Mouse (Mus musculus): ENCODE measurements around the gene Snx30.

- TF ChIP-seq CTCF (IDR thresholded peaks at IDR 0.05; ENCODE audit: low read depth, low read length) (no peak), POLR2A (IDR thresholded peaks at IDR 0.05; ENCODE audit: extremely low read depth, insufficient read depth, low read length) (no peak)
Observed at GRCm38 (mm10) chr4:59800181-59800580, 5.5 kb upstream of the Snx30 start.

Measured in liver, adult 2 months (tissue).